Mouse (Mus musculus): ENCODE results near the gene Adgrf3. TPM values are rescaled to one million over a fixed set of nuclear protein-coding genes. Genes with fewer than 3 reads are reported as not detected.

The Adgrf3 gene
- polyA plus RNA-seq, 1 experiment, result 0.22 TPM

- Histone ChIP-seq H3K79me2 (ENCODE audit: control insufficient read depth, insufficient read depth) (peaks cover 44% of the 10 kb centered on the region), H3K27me3 (ENCODE audit: control insufficient read depth, insufficient read depth, insufficient read length) (no peaks in the 10 kb centered on the region), H3K36me3 (ENCODE audit: control insufficient read depth, insufficient read depth) (peaks cover 32% of the 10 kb centered on the region), H3K4me2 (ENCODE audit: low read depth) (no peak overlapping the region), H3K4me3 (no peak overlapping the region), H3ac (ENCODE audit: control insufficient read depth, insufficient read length) (no peak overlapping the region)
- TF ChIP-seq CEBPB (IDR thresholded peaks at IDR 0.05; ENCODE audit: insufficient read depth, poor library complexity, severe bottlenecking), result no peak
Observed at GRCm38 (mm10) chr5:30148133-30148920, 57.2 kb downstream of the Adgrf3 start.

GRCm38 (mm10) chr5:30146526-30146925, 59.0 kb downstream of the Adgrf3 start:
- Histone ChIP-seq H3K79me2 (ENCODE audit: control insufficient read depth, insufficient read depth) (peaks cover 26% of the 10 kb centered on the region), H3K4me3 (no peak overlapping the region), H3K36me3 (ENCODE audit: control insufficient read depth, insufficient read depth) (peaks cover 44% of the 10 kb centered on the region), H3K4me2 (ENCODE audit: low read depth) (no peak overlapping the region), H3ac (ENCODE audit: control insufficient read depth, insufficient read length) (no peak overlapping the region), H3K27me3 (ENCODE audit: control insufficient read depth, insufficient read depth, insufficient read length) (no peaks in the 10 kb centered on the region)
- TF ChIP-seq MAX (IDR thresholded peaks at IDR 0.05; ENCODE audit: low read depth), result no peak
- no peak for TF ChIP-seq TCF3 (IDR thresholded peaks at IDR 0.05; ENCODE audit: insufficient read length, low read depth)

Other genes starting within 250 kb of the Adgrf3 start
- 1.5 TPM for gene Il6, start 192.6 kb downstream of the Adgrf3 start, polyA plus RNA-seq (2012; fragmentation: generic; extraction: Trizol)
- gene Tyms, start 132.1 kb downstream of the Adgrf3 start, polyA plus RNA-seq (2012; fragmentation: generic; extraction: Trizol), result 39.4 TPM
- 0.12 TPM for gene Garem2, start 100.6 kb downstream of the Adgrf3 start, polyA plus RNA-seq (2012; fragmentation: generic; extraction: Trizol)
- 0.08 TPM for gene 3110082J24Rik, start 99.6 kb downstream of the Adgrf3 start, polyA plus RNA-seq (2012; fragmentation: generic; extraction: Trizol)
- 119 TPM for gene Hadha, start 50.6 kb downstream of the Adgrf3 start, polyA plus RNA-seq (2012; fragmentation: generic; extraction: Trizol)
- 52.3 TPM for gene Hadhb, start 50.5 kb downstream of the Adgrf3 start, polyA plus RNA-seq (2012; fragmentation: generic; extraction: Trizol)
- 11.1 TPM for gene Selenoi, start 26.9 kb upstream of the Adgrf3 start, polyA plus RNA-seq (2012; fragmentation: generic; extraction: Trizol)
- gene Drc1, start 75.7 kb upstream of the Adgrf3 start, polyA plus RNA-seq (2012; fragmentation: generic; extraction: Trizol), result 0.01 TPM

All from myocyte (in vitro differentiated cells).